Mouse (Mus musculus): Measurements from ENCODE around the gene Frmd4a.

- TF ChIP-seq EP300 (IDR thresholded peaks at IDR 0.05; ENCODE audit: low read depth) (no peak), CTCF (IDR thresholded peaks at IDR 0.05; ENCODE audit: low read depth) (no peak)
Measured at GRCm38 (mm10) chr2:4476608-4477007, 459.1 kb downstream of the Frmd4a start.

Measured in liver, postnatal 0 days (tissue).